Mouse (Mus musculus) c-Kit-negative CD71-positive TER-119-positive erythroid progenitor cells, embryonic 14.5 days (primary cell): ENCODE data around the gene Stat2.
A peak's percentile ranks its signal among the peaks of the same experiment; 100 is the strongest.
"Not testable (repeated sequence)": the region's sequence is repeated elsewhere in the genome, so short reads cannot be mapped to it uniquely, and the experiment has no call there.

ENCODE experiments used
- DNase-seq: peaks from one replicate; pipeline ENCODE4 v3.0.0-alpha.2; 2013; ENCODE audit warnings: low read depth, low spot score

Stat2 gene

DNA sequence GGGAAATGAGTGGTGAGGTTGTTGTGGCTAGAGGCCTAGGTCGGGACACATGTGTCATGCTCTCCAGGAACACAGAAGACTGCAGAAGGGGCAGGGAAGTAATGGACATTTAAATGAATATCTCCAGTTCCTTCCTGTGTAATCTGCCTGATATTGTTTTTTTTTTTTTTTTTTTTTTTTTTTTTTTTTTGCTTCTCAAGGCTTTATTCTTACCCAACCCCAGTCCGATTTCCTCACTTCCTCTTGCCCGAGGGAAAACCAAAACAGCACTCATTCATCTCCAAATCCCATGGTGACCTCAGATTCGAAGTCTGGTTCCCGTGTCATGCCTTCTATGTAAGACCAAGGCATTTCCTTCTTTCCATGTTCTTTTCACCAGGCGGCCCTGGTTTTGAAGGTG is 27.9 kb downstream of the Stat2 start:
- DNase-seq = no peak

DNA sequence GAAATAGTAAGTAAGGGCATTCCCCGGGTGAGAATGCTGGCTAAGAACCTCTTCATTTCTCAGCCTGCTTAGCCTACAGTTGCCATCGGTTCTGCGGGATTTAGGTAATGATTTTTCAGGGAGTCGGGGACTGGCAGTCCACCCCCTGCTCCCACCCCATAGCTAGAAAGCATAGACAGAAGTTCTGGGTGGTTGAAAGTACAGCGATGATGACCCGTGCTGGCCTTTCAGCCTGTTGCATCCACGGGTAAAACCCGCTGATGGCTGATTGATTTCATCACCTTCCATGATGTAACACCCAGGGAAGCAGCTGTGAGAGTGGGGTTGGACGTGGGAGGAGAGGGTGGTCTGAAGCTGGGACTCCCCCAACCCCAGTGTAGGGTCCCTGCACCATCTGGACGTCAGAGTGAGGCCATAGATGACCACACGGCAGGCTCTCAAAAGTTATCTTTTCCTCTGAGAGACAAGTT is 28.4 kb downstream of the Stat2 start, which contains the start of gene Il23a:
TSS of gene Il23a (minus strand) at position 51 of the 470 bp plus-strand sequence.
- DNase-seq = no peak

DNA sequence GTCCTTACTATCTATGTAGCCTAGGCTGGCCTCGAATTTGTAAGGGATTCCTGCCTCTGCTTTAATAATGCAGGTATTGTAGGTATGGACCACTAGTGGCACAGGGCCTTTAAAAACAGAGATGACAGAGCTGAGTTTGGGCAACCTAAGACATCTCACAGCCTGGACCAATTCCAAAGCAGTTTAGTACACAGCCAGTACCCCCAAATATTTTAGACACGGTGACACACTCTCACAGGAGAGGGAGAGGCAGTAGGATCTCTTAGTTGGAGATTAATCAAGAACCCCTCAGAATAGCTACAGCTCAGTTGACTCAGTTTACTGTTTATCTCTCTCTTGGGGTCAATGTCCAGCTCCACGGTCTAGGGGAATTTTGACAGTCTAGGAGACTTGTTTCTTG is 32.0 kb downstream of the Stat2 start:
- peak; percentile 26 for DNase-seq

DNA sequence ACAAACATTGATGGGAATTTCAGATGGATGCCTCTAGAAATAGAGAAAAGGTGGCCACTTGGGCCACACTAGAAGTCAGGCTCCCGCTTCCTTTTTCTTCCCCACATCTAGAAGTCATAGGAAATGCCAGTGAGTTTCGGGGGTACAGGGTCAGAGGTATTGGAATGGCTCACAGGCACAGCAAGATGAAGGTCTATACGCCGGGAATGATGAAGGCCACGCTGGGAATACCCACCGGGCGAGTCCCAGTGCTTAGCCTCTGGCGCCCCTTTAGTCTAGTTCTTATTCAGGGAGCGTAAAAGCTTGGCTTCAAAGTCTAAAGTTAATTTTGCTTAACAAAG is 32.4 kb downstream of the Stat2 start:
- DNase-seq = no peak

DNA sequence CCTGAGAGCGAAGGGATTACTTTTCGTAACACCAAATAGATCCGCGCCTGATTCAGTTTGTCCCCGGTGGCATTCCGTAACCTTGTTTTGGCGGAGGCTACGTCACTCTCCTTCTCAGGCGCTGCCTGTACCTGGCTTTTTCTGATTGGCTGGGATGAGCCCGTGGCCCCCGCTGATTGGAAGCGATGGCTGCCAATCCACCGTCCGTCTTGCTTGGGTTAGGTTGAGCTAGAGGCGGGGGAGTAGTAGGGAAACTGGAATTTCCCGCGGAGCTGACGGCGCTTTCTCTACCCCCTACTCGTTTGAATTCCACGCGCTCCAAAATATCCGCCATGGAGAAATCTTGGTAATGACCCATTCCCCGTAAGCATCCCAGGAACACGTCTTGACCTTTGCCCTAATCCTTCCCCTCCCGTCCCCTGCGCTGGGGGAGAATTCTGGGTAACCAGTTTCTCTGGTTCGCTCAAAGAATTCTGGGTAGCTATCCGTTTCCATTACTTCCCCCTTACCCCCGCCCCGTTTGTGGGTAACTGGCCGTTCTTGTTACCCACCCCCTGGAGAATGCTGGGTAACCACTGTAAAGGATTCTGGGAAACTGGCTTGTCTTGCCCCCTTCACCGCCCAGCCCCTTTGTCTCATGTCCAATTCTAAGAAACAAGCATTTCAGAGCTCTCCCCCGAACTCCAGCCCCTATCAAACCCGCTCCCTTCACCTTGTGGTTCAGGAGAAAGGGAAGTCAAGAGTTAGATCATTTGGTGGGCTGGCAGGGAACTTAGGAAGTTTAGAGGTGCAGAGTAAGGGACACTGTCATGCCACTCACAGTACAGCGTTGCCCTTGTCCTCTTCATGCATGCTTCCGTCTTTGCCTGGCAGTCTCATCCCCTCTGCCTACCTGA is 33.0 kb downstream of the Stat2 start, which contains the start of gene Pan2:
TSS of gene Pan2 (plus strand) at position 210 of the 896 bp plus-strand sequence.
- DNase-seq = peak; percentile 99

DNA sequence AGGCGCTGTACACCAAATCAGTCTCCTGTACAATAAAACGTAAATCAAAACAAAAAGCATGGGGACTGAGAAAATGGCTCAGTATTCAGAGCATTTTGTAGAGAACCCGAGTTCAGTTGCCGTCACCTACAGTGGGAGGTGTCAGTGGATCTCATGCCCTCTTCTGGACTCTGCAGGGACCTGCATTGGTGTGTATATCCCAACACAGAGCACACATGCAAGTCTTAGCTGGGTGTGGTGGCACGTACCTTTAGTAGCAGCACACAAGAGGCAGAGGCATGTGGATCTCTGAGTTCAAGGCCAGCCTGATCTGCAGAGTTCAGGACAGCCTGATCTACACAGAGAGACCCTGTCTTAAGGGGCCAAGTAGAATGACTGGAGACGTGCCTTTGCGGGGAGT is 39.3 kb downstream of the Stat2 start:
- no peak for DNase-seq

DNA sequence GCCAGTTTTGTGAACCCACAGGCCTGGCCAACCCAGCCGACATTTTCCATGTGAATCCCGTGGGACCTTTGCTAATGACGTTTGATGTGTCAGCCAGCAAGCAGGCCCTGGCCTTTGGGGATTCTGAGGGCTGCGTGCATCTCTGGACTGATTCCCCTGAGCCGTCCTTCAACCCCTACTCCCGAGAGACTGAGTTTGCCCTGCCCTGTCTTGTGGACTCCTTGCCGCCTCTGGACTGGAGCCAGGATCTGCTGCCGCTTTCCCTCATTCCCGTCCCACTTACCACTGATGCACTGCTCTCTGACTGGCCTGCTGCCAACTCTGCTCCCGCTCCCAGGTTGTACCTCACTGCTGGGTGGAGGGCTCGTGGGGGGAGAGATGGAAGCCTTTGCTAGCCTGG is 39.8 kb downstream of the Stat2 start:
- DNase-seq = no peak

DNA sequence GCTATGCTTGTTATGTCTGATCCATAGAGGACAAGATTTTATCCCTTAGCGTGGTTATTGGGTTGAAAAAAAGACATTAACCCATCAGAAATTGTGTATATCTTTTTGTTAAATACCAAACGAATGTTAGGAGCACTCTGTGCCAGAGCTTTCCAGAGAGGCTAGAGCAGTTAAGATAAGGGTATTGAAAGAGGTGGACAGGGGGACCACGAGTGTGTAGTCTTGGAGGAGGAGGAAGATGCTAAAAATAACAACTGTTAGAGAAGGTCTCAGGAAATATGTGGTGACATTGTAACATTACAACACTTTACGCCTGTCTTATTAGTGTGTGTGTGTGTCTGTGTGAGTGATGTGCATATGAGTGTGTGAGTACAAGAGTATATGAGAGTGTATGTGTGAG is 40.5 kb downstream of the Stat2 start:
- no peak for DNase-seq

DNA sequence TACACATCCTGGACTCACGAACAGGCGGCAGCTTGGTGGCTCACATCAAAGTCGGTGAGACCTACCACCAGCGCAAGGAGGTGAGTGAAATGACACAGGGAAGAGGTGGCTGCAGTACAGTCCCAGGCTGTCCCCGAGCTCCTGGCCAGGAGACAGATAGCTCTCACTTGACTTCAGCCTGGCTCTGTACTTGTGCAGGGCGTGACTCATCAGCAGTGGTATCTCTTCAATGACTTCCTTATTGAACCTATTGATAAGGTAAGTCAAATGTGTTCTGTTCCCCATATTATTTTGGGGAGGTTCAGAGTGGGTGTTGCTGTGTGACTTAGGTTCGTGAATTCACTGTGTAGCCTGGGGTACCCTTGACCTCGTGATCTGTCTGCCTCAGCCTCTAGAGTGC is 45.2 kb downstream of the Stat2 start:
- DNase-seq = no peak

DNA sequence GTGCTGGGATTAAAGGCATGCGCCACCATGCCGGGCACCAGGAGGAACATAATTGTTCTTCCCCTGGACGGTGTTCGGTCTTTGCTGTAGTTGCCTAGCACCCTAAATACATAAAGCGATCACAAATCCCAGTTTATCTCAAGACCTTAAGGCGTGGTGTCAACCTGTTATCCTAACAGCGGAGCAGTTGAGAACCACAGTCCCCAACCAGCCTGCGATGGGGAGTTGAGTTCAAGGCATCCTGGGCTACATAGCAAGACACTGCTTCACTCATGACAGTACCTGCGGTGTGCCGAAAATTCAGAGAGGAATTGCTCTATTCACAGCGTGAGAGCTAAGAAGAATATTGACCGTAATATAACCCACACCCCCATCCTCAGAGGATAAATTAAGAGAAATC is 51.3 kb downstream of the Stat2 start:
- DNase-seq = no peak

DNA sequence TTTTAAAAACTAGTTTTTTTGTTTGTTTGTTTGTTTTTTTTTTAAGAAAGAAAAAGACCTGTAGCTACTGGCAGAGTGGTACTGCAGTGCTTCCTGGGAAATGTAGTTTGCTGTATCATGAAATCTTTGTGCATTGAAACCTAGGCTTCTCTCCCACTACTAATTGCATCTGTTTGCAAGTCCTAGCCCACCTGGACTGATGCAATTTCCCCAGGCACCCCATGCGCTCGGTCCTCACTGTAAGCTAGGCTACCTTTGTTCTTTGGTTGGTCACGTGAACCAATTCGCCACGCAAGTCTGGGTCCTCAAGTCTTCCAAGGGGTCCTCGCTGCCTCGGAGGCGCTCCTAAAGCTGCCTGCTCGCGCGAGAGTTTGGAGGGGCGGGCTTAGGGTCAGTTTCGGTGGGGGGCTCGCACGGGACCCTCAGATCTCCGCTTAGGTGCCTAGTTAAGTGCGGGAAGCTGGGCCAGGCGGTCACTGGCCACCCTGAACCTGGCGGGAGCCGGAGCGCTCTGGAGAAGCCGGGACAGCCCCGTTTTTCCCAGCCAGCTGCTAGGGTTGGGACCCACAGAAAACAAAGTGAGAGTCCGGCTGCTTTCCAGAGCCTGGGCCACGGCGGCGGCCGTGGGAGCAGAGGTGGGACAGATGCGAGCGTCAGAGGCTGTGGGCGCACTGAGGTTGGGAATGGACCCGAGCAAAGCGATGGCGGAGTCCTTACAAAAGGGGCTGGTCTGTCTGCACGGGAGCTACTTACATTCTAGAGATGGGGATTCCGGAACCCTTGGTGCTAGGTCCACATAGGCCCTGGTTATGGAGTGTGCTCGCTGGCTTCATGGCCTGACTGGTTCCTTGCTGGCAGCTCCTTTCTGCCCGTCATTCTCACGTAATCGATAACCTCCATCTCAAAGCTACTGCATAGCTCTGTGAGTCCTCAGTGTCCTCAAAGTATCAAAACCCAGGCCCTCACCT is 52.1 kb downstream of the Stat2 start, which contains the start of gene Cnpy2:
TSS of gene Cnpy2 (plus strand) at position 319 of the 968 bp plus-strand sequence.
- no peak for DNase-seq

DNA sequence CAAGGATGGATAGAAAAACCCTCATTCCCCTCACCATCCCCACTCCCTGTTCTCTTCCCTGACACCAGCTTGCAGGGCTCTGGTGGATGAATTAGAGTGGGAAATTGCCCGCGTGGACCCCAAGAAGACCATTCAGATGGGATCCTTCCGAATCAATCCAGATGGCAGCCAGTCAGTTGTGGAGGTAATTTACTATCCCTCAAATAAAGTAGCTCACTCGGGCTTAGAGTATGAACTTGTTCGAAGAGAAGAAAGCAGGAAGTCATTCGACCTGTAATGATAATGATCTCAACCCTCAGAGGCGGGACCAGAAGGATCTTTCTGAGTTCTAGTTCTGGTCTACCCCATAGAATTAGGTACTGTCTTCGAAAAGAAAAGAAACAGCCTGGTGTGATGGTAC is 53.2 kb downstream of the Stat2 start:
- no peak for DNase-seq

DNA sequence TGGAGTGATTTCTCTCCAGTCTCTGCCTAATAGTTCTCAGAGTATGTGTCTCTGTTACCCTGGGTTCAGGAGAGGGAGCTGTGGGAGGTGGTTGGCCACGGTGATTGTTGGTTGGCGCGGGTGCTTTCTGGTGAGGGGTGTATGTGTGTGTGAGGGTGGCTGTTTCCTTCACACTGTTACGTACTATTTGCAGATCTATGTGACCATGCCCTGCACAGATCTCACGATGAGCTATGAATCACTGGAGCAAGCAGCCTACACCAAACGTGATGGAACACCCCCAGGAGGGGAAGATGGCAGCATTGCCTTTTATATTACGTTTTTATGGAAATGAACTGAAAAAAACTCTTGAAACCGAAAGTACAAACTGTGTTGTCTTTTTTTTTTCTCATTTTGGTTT is 56.5 kb downstream of the Stat2 start:
- no peak for DNase-seq

DNA sequence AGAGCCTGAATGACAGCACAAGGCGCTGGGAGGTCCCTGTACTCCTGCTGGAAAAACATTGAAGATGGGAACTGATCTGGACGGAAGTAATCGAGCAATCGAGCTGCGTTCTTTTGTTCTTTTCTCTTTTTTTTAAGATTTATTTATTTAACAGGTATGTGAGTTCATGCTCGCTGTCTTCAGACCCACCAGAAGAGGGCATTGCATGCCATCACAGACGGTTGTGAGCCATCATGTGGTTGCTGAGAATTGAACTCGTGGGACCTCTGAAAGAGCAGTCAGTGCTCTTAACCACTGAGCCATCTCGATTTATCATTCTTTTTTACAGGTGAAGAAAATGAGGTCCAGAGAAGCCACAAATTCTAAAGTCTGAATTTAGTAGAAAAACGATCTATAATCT is 57.3 kb downstream of the Stat2 start:
- DNase-seq = no peak

DNA sequence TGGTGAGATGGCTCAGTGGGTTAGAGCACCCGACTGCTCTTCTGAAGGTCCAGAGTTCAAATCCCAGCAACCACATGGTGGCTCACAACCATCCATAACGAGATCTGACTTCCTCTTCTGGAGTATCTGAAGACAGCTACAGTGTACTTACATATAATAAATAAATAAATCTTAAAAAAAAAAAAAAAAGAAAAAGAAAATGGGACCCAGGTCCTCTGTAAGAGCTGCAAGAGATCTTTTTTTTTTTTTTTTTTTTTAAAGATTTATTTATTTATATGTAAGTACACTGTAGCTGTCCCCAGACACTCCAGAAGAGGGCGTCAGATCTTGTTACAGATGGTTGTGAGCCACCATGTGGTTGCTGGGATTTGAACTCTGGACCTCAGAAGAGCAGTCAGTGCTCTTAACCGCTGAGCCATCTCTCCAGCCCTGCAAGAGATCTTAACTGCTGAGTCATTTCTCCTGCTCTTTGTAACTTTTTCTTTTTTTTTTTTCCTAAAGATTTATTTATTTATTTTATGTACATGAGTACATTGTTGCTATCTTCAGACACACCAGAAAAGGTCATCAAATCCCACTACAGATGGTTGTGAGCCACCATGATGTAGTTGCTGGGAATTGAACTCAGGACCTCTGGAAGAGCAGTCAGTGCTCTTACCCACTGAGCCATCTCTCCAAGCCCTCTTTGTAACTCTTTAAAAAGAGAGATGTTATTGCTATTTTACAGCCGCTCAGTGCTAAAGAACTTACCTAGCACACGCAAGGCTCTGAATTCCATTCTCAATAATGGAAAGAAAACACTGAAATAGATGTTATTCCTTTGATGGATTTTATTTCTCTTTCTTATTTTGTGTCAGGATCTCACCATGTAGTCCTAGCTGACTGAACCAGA is 62.2 kb downstream of the Stat2 start:
- DNase-seq = not testable (repeated sequence)

DNA sequence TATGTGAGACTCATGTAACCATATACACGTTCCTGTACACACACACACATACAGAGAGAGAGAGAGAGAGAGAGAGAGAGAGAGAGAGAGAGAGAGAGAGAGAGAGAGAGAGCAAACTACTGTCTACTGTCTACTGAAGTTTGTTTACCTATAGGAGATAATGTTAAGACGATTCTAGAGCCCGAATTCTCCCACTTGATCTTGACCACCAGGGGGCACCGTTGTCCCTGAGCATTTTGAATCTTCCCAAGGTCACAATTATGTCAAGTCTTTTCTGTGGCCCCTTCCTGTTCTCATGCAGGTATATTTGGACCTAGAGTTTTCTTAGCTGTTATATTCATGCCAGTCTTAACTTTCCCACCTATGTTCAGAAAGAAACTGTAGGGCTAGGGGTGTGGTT is 65.2 kb downstream of the Stat2 start:
- peak; percentile 89 for DNase-seq

DNA sequence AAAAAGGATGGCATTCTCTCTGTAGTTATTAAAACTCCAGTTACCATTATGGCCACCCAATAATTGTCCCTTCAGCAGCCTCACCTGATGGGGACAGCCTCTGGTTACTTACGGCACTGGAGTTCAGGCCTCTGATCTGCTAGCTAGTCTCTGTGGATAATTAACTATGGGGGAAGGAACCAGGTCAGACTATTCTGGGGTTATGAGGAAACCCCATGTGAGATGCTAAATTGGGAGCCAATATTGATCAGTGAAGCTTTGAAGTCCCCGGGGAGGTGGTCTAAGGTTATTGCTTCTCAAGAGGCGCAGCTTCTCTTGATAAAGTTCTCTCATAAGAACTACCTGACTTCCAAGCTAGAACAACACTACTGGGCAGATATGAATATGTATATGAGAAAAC is 65.8 kb downstream of the Stat2 start:
- DNase-seq = no peak

DNA sequence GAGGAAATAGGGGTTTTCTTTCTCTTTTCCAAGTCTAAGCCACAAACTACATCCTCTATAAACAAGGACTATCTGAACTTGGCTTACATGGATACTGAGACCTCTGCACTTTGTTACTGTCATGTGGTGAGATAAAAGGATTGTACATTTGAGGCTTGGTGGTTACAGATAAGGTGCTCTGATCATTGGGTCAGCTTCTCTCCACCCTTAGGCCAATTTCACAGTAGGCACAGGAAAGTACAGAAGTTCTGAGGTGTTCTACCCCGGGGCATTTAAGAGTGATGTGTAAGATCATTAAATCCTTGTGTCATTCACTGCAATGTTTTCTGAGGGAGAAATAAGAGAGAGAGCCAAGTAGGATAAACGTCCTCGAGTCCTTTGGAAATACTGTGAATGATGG is 66.2 kb downstream of the Stat2 start:
- DNase-seq = peak; percentile 56

DNA sequence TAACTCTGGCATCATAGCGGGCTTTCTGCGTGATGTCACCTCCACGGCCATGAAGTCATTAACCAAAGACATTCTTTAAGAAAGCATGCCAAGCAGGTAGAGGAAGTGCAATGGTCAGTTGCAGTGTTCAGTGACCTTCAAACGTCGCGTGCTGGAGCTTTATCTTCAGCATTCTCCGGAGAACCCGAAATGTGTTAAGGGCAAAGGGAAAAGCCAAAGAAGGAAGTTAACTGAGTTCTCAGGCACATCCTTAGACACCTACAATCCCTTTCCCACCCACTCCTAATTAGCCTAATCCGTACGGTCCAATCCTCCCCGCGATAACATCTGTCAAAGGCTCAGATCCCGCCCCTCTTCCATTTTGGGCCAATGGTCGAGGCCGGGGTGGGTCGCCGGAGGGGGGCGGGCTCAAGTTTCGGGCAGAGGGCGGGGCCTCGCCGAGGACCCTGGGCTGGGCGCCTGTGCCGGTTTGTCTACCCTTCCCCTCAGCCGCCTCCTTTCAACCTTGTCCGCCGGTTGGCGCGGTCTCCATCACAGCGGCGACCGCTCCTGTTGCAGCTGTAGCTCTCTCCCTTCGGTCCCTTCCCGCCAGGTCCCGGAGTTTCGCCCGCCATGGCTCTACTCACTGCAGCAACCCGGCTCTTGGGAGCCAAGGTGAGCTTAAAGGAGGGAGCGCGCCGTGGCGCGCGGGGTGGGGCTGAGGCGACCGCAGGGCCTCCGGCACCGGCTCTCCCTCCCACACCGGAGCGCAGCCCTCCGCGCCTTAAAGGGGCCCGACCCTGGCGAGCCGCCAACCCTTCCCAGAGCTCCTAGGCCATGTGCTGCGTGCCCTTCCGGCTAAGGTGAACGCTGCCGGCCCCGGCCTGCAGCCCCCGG is 67.2 kb downstream of the Stat2 start, which contains the start of gene Cs:
TSS of gene Cs (plus strand) at position 429 of the 876 bp plus-strand sequence.
- peak; percentile 88 for DNase-seq

DNA sequence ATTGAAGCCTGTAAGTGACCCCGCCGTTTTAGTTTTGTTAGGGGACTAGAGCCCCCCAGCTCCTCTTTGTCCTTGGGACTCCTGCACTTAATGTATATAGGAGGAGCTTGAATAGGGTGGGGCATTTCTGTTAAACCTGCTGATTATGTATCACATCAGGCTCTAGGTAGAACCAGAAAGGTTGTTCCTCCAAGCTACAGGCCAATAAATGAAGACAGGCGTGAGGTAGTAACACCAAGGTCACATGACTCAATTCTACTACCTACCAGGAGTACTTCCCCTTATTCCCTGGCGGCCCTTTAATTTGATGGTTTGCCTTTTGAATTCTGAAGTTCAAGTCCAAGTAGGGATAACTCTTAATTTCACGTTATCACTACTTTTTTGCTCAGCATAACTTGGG is 68.1 kb downstream of the Stat2 start:
- no peak for DNase-seq
